Mouse (Mus musculus) large intestine, adult 2 months (tissue): Measurements from ENCODE around the gene Rnps1. TPM values are rescaled to one million over a fixed set of nuclear protein-coding genes. Genes with fewer than 3 reads are reported as not detected.
A peak's percentile ranks its signal among the peaks of the same experiment; 100 is the strongest.

ENCODE experiments used
- DNase-seq: peaks from one replicate; pipeline ENCODE4 v3.0.0-alpha.2; 2012; ENCODE audit warnings: low read depth, low spot score
- WGBS: fragments of 180-500 bp; shearing (Covaris S2); methylation state at CpG from one replicate; pipeline ENCODE4 v1.1.7; 2018; 5-methylcytosine and 5-hydroxymethylcytosine counted together
- polyA plus RNA-seq: library from polyadenylated mRNA; depleted of rRNA; stranded (reverse); fragments of >200 nt; gene quantifications from 2 replicates; pipeline ENCODE4 v1.2.3, GENCODE M21; 2012; rRNA removed

Gene Rnps1
- polyA plus RNA-seq, 1 experiment, result 141 TPM

- WGBS, result 28% methylated on average over 6 of the region's 6 CpGs
- DNase-seq, result no peak
Observed at GRCm38 (mm10) chr17:24463374-24464133, 49.2 kb downstream of the Rnps1 start.

- no peak for DNase-seq
- WGBS, result 95% methylated on average over 5 of the region's 5 CpGs
Observed at GRCm38 (mm10) chr17:24468636-24469246, 54.4 kb downstream of the Rnps1 start.

GRCm38 (mm10) chr17:24469336-24469909 lies 55.1 kb downstream of the Rnps1 start:
- DNase-seq, result no peak
- 18% methylated on average over 7 of the region's 7 CpGs for WGBS

- peak; percentile 87 for DNase-seq
- WGBS, result 1% methylated on average over 75 of the region's 75 CpGs
Observed at GRCm38 (mm10) chr17:24469910-24470602, 55.7 kb downstream of the Rnps1 start, which contains the start of the genes E4f1 and Pgp. TSS of gene E4f1 (minus strand) at chr17:24470313. TSS of gene Pgp (plus strand) at chr17:24470392.

GRCm38 (mm10) chr17:24470701-24471527 lies 56.5 kb downstream of the Rnps1 start:
- WGBS, result under 1% methylated on average over 68 of the region's 68 CpGs
- no peak for DNase-seq

GRCm38 (mm10) chr17:24472512-24472911 lies 58.1 kb downstream of the Rnps1 start:
- peak; percentile 97 for DNase-seq
- WGBS, result 18% methylated on average over 4 of the region's 4 CpGs

GRCm38 (mm10) chr17:24473612-24474275 lies 59.4 kb downstream of the Rnps1 start, which contains the start of gene Bricd5:
TSS of gene Bricd5 (plus strand) at chr17:24473884.
- DNase-seq, result no peak
- WGBS, result 61% methylated on average over 6 of the region's 6 CpGs

GRCm38 (mm10) chr17:24474557-24474956 lies 60.2 kb downstream of the Rnps1 start:
- 83% methylated on average over 5 of the region's 5 CpGs for WGBS
- DNase-seq, result no peak

Other genes with a start within 250 kb of the Rnps1 start
- gene Atp6v0c, start 244.9 kb upstream of the Rnps1 start, polyA plus RNA-seq, result 799 and 841 TPM in 2 replicates
- 9.2 and 35.2 TPM in 2 replicates for gene Tbc1d24, start 209.0 kb upstream of the Rnps1 start, polyA plus RNA-seq
- gene Ntn3, start 205.0 kb upstream of the Rnps1 start, polyA plus RNA-seq, result 0.78 and 1.1 TPM in 2 replicates
- gene Tedc2, start 193.7 kb upstream of the Rnps1 start, polyA plus RNA-seq, result 8.4 and 9.7 TPM in 2 replicates
- gene Ccnf, start 163.1 kb upstream of the Rnps1 start, polyA plus RNA-seq, result 15.2 and 15.6 TPM in 2 replicates
- gene Abca17, start 63.5 kb upstream of the Rnps1 start, polyA plus RNA-seq, result 0.01 TPM in 1 of 2 replicates, not detected in the other
- 23.2 and 29.1 TPM in 2 replicates for gene Abca3, start 62.6 kb upstream of the Rnps1 start, polyA plus RNA-seq
- gene Eci1, start 12.1 kb downstream of the Rnps1 start, polyA plus RNA-seq, result 87.3 and 119 TPM in 2 replicates
- gene Dnase1l2, start 28.5 kb downstream of the Rnps1 start, polyA plus RNA-seq, result 5.2 and 6.6 TPM in 2 replicates
- 50.4 and 59.4 TPM in 2 replicates for gene E4f1, start 55.7 kb downstream of the Rnps1 start, polyA plus RNA-seq
- gene Pgp, start 55.8 kb downstream of the Rnps1 start, polyA plus RNA-seq, result 82.9 and 90.7 TPM in 2 replicates
- gene Bricd5, start 59.3 kb downstream of the Rnps1 start, polyA plus RNA-seq, result 2.6 and 2.8 TPM in 2 replicates
- gene Mlst8, start 64.5 kb downstream of the Rnps1 start, polyA plus RNA-seq, result 43.0 and 54.9 TPM in 2 replicates
- gene Caskin1, start 74.0 kb downstream of the Rnps1 start, polyA plus RNA-seq, result 0.26 and 0.59 TPM in 2 replicates
- 119 and 178 TPM in 2 replicates for gene Traf7, start 113.4 kb downstream of the Rnps1 start, polyA plus RNA-seq
- gene Rab26, start 119.6 kb downstream of the Rnps1 start, polyA plus RNA-seq, result 0.41 and 0.52 TPM in 2 replicates
- gene Pkd1, start 135.3 kb downstream of the Rnps1 start, polyA plus RNA-seq, result 25.5 and 35.8 TPM in 2 replicates
- 84.7 and 109 TPM in 2 replicates for gene Tsc2, start 218.1 kb downstream of the Rnps1 start, polyA plus RNA-seq
- gene Nthl1, start 218.1 kb downstream of the Rnps1 start, polyA plus RNA-seq, result 7.3 and 7.5 TPM in 2 replicates
- 30.0 and 37.4 TPM in 2 replicates for gene Slc9a3r2, start 235.8 kb downstream of the Rnps1 start, polyA plus RNA-seq
- gene Npw, start 243.9 kb downstream of the Rnps1 start, polyA plus RNA-seq, result not detected in 2 replicates